12 mouse cellular contexts compared by ENCODE assay signal in the genomic region with DNA sequence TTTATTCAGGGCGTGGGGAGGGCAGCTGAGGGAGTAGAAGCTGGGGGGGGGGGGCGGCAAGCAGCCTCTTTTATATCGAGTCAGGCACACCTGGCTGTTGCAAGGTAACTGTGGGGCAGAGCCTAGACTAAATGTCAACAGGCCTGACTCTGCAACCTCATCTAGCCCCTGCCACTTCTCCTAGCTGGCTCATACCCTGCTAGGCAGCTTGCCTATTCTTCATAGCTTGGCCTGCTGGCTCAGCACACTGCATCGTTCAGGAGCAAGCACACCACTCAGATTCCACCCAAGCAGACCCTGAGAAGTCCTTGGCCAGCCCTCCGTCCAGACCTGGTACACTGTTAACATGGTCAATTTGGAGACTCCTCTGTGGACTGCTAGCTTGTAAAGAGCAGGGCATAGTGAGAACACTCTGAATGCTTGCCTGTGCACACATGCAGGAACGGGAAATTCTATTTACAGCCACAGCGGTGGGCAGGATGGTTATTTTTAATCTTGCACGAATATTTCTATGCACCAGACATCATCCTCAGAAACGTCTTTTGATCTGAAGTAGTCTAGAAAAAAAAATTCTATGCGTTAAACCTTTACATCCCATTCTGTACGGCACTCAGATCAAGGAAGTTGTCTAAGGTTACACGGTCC. TPM values are rescaled to one million over a fixed set of nuclear protein-coding genes. Genes with fewer than 3 reads are reported as not detected.
DNase-seq lines count a peak whose midpoint lies in the region; ATAC-seq and TF ChIP-seq lines count a peak whose summit lies in the region.
"Had no signal": no experiment of that assay in that cellular context is flagged by ENCODE, and none has a peak within 500 bp of the region (broad histone marks: within the 10 kb centered on the region; RNA-seq: fewer than 3 reads in every experiment).

No protein-coding gene starts in this region.

- peak overlapping the region in 1 of 2 experiments; percentile 55; a peak in 2 of 4 replicates for H3K27ac ChIP-seq in heart, embryonic 14.5 days (replicated peaks in 1 of 2; ENCODE audit: control insufficient read depth in 1 of 2, insufficient read depth in 1 of 2, low read depth in 2 of 2, low read length in 2 of 2)
- H3K27ac ChIP-seq in lung, postnatal 0 days (ENCODE audit: low read length), result peak overlapping the region; percentile 92
- H3K27ac ChIP-seq in stomach, embryonic 16.5 days (ENCODE audit: low read length), result peak overlapping the region; percentile 90
- H3K27ac ChIP-seq: limb, embryonic 12.5 days; midbrain, embryonic 10.5 days had no signal

- peaks cover 13 to 23% of the 10 kb centered on the region in 2 experiments for H3K4me1 ChIP-seq in heart, embryonic 14.5 days (ENCODE audit: control insufficient read depth in 2 of 2, insufficient read depth in 2 of 2, low read length in 2 of 2)
- H3K4me1 ChIP-seq in lung, postnatal 0 days (ENCODE audit: insufficient read depth, low read depth, low read length), result no peaks in the 10 kb centered on the region
- H3K4me1 ChIP-seq in lung, adult 2 months (ENCODE audit: control insufficient read depth, insufficient read depth, low read length), result no peaks in the 10 kb centered on the region
- H3K4me1 ChIP-seq in stomach, embryonic 16.5 days (ENCODE audit: control insufficient read depth, insufficient read depth, low read length), result peaks cover 5% of the 10 kb centered on the region

- no peak for TF ChIP-seq EP300 in lung, postnatal 0 days (IDR thresholded peaks at IDR 0.05)

- TF ChIP-seq CTCF in lung, postnatal 0 days (IDR thresholded peaks at IDR 0.05), result no peak
- no peak for TF ChIP-seq CTCF in lung, adult 2 months (IDR thresholded peaks at IDR 0.05; ENCODE audit: insufficient read depth, low read length)

- H3K9me3 ChIP-seq in heart, embryonic 14.5 days (ENCODE audit: control insufficient read depth, low read length), result no peaks in the 10 kb centered on the region
- H3K9me3 ChIP-seq in lung, postnatal 0 days (ENCODE audit: low read length), result no peaks in the 10 kb centered on the region
- H3K9me3 ChIP-seq in stomach, embryonic 16.5 days (replicated peaks; ENCODE audit: control insufficient read depth, low read length), result no peaks in the 10 kb centered on the region
- H3K9me3 ChIP-seq: limb, embryonic 12.5 days; midbrain, embryonic 10.5 days had no signal

- no peak for ATAC-seq in cerebellum, adult (ENCODE audit: insufficient number of reproducible peaks, low FRiP score, low TSS enrichment)
- no peak for ATAC-seq in heart, embryonic 14.5 days (ENCODE audit: insufficient number of reproducible peaks, insufficient read depth, low FRiP score, low read depth)
- ATAC-seq in lung, postnatal 0 days, result no peak
- no peak for ATAC-seq in stomach, embryonic 16.5 days (ENCODE audit: insufficient read depth, low FRiP score)
- no peak for ATAC-seq in inflammation-experienced regulatory T-cells, adult 6 months

- no peak overlapping the region for H3K9ac ChIP-seq in heart, embryonic 14.5 days (ENCODE audit: low read length)
- H3K9ac ChIP-seq in lung, postnatal 0 days (replicated peaks; ENCODE audit: low read depth), result no peak overlapping the region
- H3K9ac ChIP-seq in stomach, embryonic 16.5 days (ENCODE audit: low read length), result peak overlapping the region; percentile 41; the same call in 1 of the 2 replicates
- H3K9ac ChIP-seq: limb, embryonic 12.5 days had no signal

- intact Hi-C loops in heart, postnatal 14 days (cut with DNase I), result no loop called here

- H3K36me3 ChIP-seq in heart, embryonic 14.5 days (ENCODE audit: control insufficient read depth, insufficient read depth, low read length), result no peaks in the 10 kb centered on the region
- H3K36me3 ChIP-seq in lung, postnatal 0 days (ENCODE audit: insufficient read depth, low read length), result no peaks in the 10 kb centered on the region
- no peaks in the 10 kb centered on the region for H3K36me3 ChIP-seq in stomach, embryonic 16.5 days (ENCODE audit: control insufficient read depth, insufficient read depth, low read length)
- H3K36me3 ChIP-seq: limb, embryonic 12.5 days; midbrain, embryonic 10.5 days had no signal

- H3K4me3 ChIP-seq in heart, embryonic 14.5 days (ENCODE audit: control insufficient read depth in 1 of 2, insufficient read depth in 1 of 2, low read depth in 1 of 2, low read length in 2 of 2), result no peak overlapping the region
- H3K4me3 ChIP-seq in lung, postnatal 0 days (ENCODE audit: low read depth, low read length), result no peak overlapping the region
- no peak overlapping the region for H3K4me3 ChIP-seq in lung, adult 2 months (replicated peaks; ENCODE audit: extremely low read depth, low read depth, low read length)
- H3K4me3 ChIP-seq in stomach, embryonic 16.5 days (replicated peaks; ENCODE audit: low read length), result peak overlapping the region; percentile 9; the same call in 1 of the 2 replicates
- H3K4me3 ChIP-seq: limb, embryonic 12.5 days; midbrain, embryonic 10.5 days had no signal

- H3K4me2 ChIP-seq in heart, embryonic 14.5 days (ENCODE audit: low read length), result peak overlapping the region; percentile 16; the same call in 1 of the 2 replicates
- H3K4me2 ChIP-seq in lung, postnatal 0 days (replicated peaks; ENCODE audit: low read depth, low read length), result peak overlapping the region; percentile 52
- H3K4me2 ChIP-seq in stomach, embryonic 16.5 days (ENCODE audit: low read depth, low read length), result peak overlapping the region; percentile 30; the same call in 1 of the 2 replicates
- H3K4me2 ChIP-seq: limb, embryonic 12.5 days had no signal

- peak; percentile 49 to 58 for DNase-seq in cerebellum, postnatal 10 days
- no peak for DNase-seq in heart, postnatal 14 days
- DNase-seq in lung, postnatal 0 days (ENCODE audit: low spot score), result peak; percentile 50
- no peak for DNase-seq in lung, adult 2 months
- DNase-seq: cerebellum, adult 9-11 months; kidney, adult 11 months had no signal

- peaks cover 12% of the 10 kb centered on the region for H3K27me3 ChIP-seq in heart, embryonic 14.5 days (ENCODE audit: control insufficient read depth, insufficient read depth, low read length)
- H3K27me3 ChIP-seq in lung, postnatal 0 days (replicated peaks; ENCODE audit: insufficient read depth, low read length), result 0 out of 2 replicates have a peak, but pooled peaks cover 4% of the 10 kb centered on the region
- no peaks in the 10 kb centered on the region; the same call in 1 of the 2 replicates for H3K27me3 ChIP-seq in stomach, embryonic 16.5 days (ENCODE audit: control insufficient read depth, insufficient read depth, low read length)

- TF ChIP-seq POLR2A in lung, adult 2 months (IDR thresholded peaks at IDR 0.05; ENCODE audit: borderline replicate concordance, extremely low read depth, low read depth, low read length), result no peak

- WGBS in heart, embryonic 14.5 days, result 60% methylated on average over 12 of the region's 12 CpGs
- WGBS in lung, postnatal 0 days, result 50% methylated on average over 11 of the region's 12 CpGs
- WGBS in lung, adult 2 months, result 50% methylated on average over 12 of the region's 12 CpGs
- 55% methylated on average over 12 of the region's 12 CpGs for WGBS in stomach, embryonic 16.5 days

RNA-seq across cellular contexts. Expression of a gene that starts 3.3 kb away (rescaled TPM):
- 1.8 and 2.9 TPM in 2 replicates for polyA plus RNA-seq in heart, embryonic 14.5 days (2014; fragmentation: Nextera tagmentation; extraction: Ambion mirVana)
- 1 to 10 TPM; 5.8 to 6.2 TPM for total RNA-seq in heart, postnatal 14 days (2021)
- 35.0 and 39.2 TPM in 2 replicates for polyA plus RNA-seq in lung, postnatal 0 days (2015; fragmentation: Nextera tagmentation; extraction: Ambion mirVana)
- polyA plus RNA-seq in lung, adult 2 months (2012; rRNA removed), result 44.8 and 53.2 TPM in 2 replicates
- polyA plus RNA-seq in stomach, embryonic 16.5 days (2015; fragmentation: Nextera tagmentation; extraction: Ambion mirVana), result 17.8 and 18.6 TPM in 2 replicates
- polyA plus RNA-seq in inflammation-experienced regulatory T-cells, adult 6 months (2017; shearing (Covaris generic)), result under 1 TPM in 2 of 3 experiments, not detected in 1; 0.24 to 0.30 TPM

Comparison
In these comparisons a context has a peak if more than half of its experiments do, and no peak if none do; other contexts are left out.
1. DNase-seq: peak in cerebellum, postnatal 10 days (2 of 2) and lung, postnatal 0 days (single experiment); none in heart, postnatal 14 days (0 of 2) and lung, adult 2 months (single experiment).
2. Peak in every context shown above with its lines, with median percentiles within 50 percentile points of each other: H3K4me2 ChIP-seq.